ENCODE assay signal across 8 mouse cellular contexts in the genomic region with DNA sequence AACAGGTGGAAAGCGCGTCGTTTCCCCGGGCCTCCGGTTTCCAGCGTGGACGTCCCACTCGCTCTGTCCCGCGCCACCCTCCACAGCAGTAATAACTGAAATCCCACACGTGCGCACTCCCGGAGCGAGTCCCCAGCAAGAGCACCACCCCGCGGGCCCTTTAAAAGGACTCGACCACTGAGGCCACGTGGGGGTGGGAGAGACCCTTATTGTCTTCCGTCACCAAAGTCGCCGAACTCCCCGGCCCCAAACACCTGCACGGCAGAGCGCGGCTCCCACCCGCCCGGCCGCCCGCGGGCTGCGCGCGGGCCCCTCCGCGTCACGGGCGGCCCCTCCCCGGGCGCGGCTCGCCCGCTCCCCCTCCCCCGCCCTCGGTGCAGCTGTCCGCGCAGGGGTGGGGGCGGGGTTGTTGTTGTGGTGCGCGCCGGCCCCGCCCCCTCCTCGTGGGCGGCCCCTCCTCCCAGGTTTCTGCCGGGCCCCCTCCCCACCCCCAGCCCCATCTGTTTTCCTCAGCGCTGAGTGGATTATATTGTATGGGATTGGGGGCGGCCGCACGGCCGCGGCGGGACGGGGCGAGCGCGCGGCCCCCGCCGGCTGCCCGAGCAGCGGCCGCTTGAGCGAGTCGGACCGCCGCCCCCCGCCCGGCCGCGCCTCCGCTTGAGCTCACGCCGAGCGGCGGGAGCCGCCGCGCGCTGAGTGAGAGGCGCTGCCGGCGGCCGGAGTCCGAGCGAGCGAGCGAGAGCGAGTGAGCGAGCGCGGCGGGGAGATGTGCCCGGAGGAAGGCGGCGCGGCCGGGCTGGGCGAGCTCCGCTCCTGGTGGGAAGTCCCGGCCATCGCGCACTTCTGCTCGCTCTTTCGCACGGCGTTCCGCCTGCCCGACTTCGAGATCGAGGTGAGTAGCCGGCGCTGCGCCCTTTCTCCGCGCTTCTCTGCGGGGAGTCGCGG. TPM values are rescaled to one million over a fixed set of nuclear protein-coding genes. Genes with fewer than 3 reads are reported as not detected.
DNase-seq lines count a peak whose midpoint lies in the region; ATAC-seq and TF ChIP-seq lines count a peak whose summit lies in the region.

A gene (plus strand): TSS at position 554 of the 945 bp plus-strand sequence.

- H3K27me3 ChIP-seq in G1E (ENCODE audit: insufficient read depth, low read length) = peaks cover 36% of the 10 kb centered on the region
- 0 out of 2 replicates have a peak, but pooled peaks cover 4% of the 10 kb centered on the region for H3K27me3 ChIP-seq in forebrain, embryonic 16.5 days (replicated peaks; ENCODE audit: control insufficient read depth, insufficient read depth, low read length)
- H3K27me3 ChIP-seq in lung, embryonic 15.5 days = 0 out of 2 replicates have a peak, but pooled peaks cover 5% of the 10 kb centered on the region

- H3K36me3 ChIP-seq in G1E (replicated peaks) = no peaks in the 10 kb centered on the region
- H3K36me3 ChIP-seq in forebrain, embryonic 16.5 days (ENCODE audit: control insufficient read depth, insufficient read depth) = no peaks in the 10 kb centered on the region
- no peaks in the 10 kb centered on the region for H3K36me3 ChIP-seq in lung, embryonic 15.5 days

- ATAC-seq in G1E (ENCODE audit: extremely low read depth, insufficient number of reproducible peaks, low FRiP score, poor library complexity, severe bottlenecking) = 0 out of 2 replicates have a peak, but pooled peaks have one; percentile 40
- ATAC-seq in forebrain, embryonic 16.5 days = peak; percentile 87
- peak; percentile 88 for ATAC-seq in lung, embryonic 15.5 days (ENCODE audit: borderline replicate concordance, extremely low read depth, low FRiP score, low TSS enrichment)

- peak; percentile 26 for DNase-seq in G1E (ENCODE audit: low spot score)
- DNase-seq in cerebellum, adult 18-20 months = peak; percentile 57 to 82
- DNase-seq in heart, postnatal 36 days = peak; percentile 73 to 85
- DNase-seq in layer of hippocampus, adult 9-10 months (ENCODE audit: low spot score) = peak; percentile 24
- DNase-seq in ovary, postnatal 14 days (ENCODE audit: low spot score) = peak; percentile 49
- DNase-seq in thymus, postnatal 10 days (ENCODE audit: low spot score in 2 of 2) = peak; percentile 50 to 63

- intact Hi-C loops in heart, postnatal 36 days (cut with DNase I) = loop anchor here (2.0 to 5.0 kb wide), 4 partner anchors 17 to 127 kb away; no protein-coding TSS in a partner anchor

- no peak for TF ChIP-seq CTCF in G1E (IDR thresholded peaks at IDR 0.05; ENCODE audit: low read depth, low read length)

- H3K4me3 ChIP-seq in G1E (ENCODE audit: low read depth, low read length) = peak within 1 kb of the TSS; percentile 75
- peak within 1 kb of the TSS; percentile 88 for H3K4me3 ChIP-seq in forebrain, embryonic 16.5 days (replicated peaks; ENCODE audit: low read length)
- peak within 1 kb of the TSS; percentile 64 for H3K4me3 ChIP-seq in lung, embryonic 15.5 days

- H3K9me3 ChIP-seq in G1E (replicated peaks) = peaks cover 10% of the 10 kb centered on the region
- H3K9me3 ChIP-seq in forebrain, embryonic 16.5 days (ENCODE audit: control insufficient read depth, low read length) = no peaks in the 10 kb centered on the region
- H3K9me3 ChIP-seq in lung, embryonic 15.5 days = no peaks in the 10 kb centered on the region

- under 1% methylated on average over 101 of the region's 127 CpGs for WGBS in forebrain, embryonic 16.5 days
- under 1% methylated on average over 103 of the region's 127 CpGs for WGBS in lung, embryonic 15.5 days

- H3K4me1 ChIP-seq in G1E (ENCODE audit: insufficient read depth, low read depth, low read length) = peaks cover 13% of the 10 kb centered on the region
- peaks cover 10% of the 10 kb centered on the region for H3K4me1 ChIP-seq in forebrain, embryonic 16.5 days (replicated peaks; ENCODE audit: control insufficient read depth, insufficient read depth, low read length)
- H3K4me1 ChIP-seq in lung, embryonic 15.5 days = peaks cover 4% of the 10 kb centered on the region

- peak within 1 kb of the TSS; percentile 94 for H3K4me2 ChIP-seq in forebrain, embryonic 16.5 days (ENCODE audit: low read length)
- peak within 1 kb of the TSS; percentile 96 for H3K4me2 ChIP-seq in lung, embryonic 15.5 days

- H3K9ac ChIP-seq in forebrain, embryonic 16.5 days (replicated peaks; ENCODE audit: low read depth, low read length) = peak within 1 kb of the TSS; percentile 86
- peak within 1 kb of the TSS; percentile 64 for H3K9ac ChIP-seq in lung, embryonic 15.5 days

- H3K27ac ChIP-seq in forebrain, embryonic 16.5 days (ENCODE audit: low read length) = peak within 1 kb of the TSS; percentile 96
- peak within 1 kb of the TSS; percentile 95 for H3K27ac ChIP-seq in lung, embryonic 15.5 days

RNA-seq across cellular contexts. Expression of the gene that starts here (rescaled TPM):
- 22.7 and 24.9 TPM in 2 replicates for total RNA-seq in G1E (2014; fragmentation: Nextera tagmentation)
- total RNA-seq in G1E (2017) = 1.9 and 2.5 TPM in 2 replicates
- 6.2 and 6.4 TPM in 2 replicates for polyA plus RNA-seq in G1E (2012)
- polyA plus RNA-seq in forebrain, embryonic 16.5 days (2015; fragmentation: Nextera tagmentation; extraction: Ambion mirVana) = 3.6 and 4.0 TPM in 2 replicates
- 10 to 100 TPM; 16.4 to 20.3 TPM for total RNA-seq in heart, postnatal 36 days (2021)
- polyA plus RNA-seq in lung, embryonic 15.5 days (2015; fragmentation: Nextera tagmentation; extraction: Ambion mirVana) = 2.1 and 3.2 TPM in 2 replicates

Comparison
In these comparisons a context has a peak if more than half of its experiments do, and no peak if none do; other contexts are left out.
1. Peak in every context shown above with its lines: DNase-seq, ATAC-seq, H3K4me3 ChIP-seq and H3K27ac ChIP-seq.
2. DNase-seq: peak in every context shown above with its lines; median percentile 79 in heart, postnatal 36 days; 70 in cerebellum, adult 18-20 months; 56 in thymus, postnatal 10 days; 49 in ovary, postnatal 14 days; 26 in G1E; 24 in layer of hippocampus, adult 9-10 months.